Mouse (Mus musculus): Measurements from ENCODE around the gene Gla. TPM values are rescaled to one million over a fixed set of nuclear protein-coding genes. Genes with fewer than 3 reads are reported as not detected.

The Gla gene
- polyA plus RNA-seq, 2 experiments, result 1.7 to 3.9 TPM

DNA sequence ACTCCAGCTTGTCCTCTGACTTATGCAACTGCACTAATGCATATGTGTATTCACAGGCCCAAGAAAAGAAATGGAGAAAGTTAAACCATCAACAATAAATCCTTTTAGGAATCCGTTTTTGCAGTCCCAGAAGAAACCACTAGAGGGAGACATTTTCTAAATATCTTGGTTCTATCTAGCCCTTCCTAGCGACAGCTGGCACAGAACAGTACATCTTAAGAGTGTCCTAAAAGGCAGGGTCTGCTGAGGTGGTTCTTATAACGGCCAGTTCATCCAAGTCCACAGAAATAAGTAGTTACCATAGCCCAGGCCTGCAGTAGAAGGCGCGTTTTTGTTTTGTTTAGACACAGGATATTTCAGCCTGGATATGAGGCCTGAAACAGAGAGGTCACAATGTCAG lies 50.0 kb downstream of the Gla start:
- no peaks in the 10 kb centered on the region for H3K9me3 ChIP-seq (ENCODE audit: control insufficient read depth, low read length)
- no peaks in the 10 kb centered on the region for H3K27me3 ChIP-seq (ENCODE audit: control insufficient read depth, insufficient read depth, low read length)
- no peaks in the 10 kb centered on the region for H3K4me1 ChIP-seq (replicated peaks; ENCODE audit: control insufficient read depth in 2 of 2, insufficient read depth in 2 of 2, low read length in 1 of 2)
- ATAC-seq (ENCODE audit: insufficient read depth) (0 out of 2 replicates have a peak, but pooled peaks have one; percentile 26), DNase-seq (ENCODE audit: low read depth in 3 of 3, low spot score in 3 of 3) (peak in 1 of 3 experiments; percentile 31)
- H3K4me3 ChIP-seq (ENCODE audit: insufficient read depth in 1 of 2, low read depth in 2 of 2, low read length in 2 of 2), result no peak overlapping the region
- 16% methylated on average over 5 of the region's 5 CpGs for WGBS (ENCODE audit: insufficient replicate concordance)
- TF ChIP-seq CTCF (IDR thresholded peaks at IDR 0.05; ENCODE audit: low read depth), result peak; percentile 57
- TF ChIP-seq EP300 (IDR thresholded peaks at IDR 0.05; ENCODE audit: low read depth), result no peak
- H3K27ac ChIP-seq, result no peak overlapping the region
- no peak overlapping the region for H3K4me2 ChIP-seq (ENCODE audit: low read depth)
- no peak overlapping the region for H3K9ac ChIP-seq (replicated peaks)
- no peaks in the 10 kb centered on the region for H3K36me3 ChIP-seq (replicated peaks; ENCODE audit: control insufficient read depth, insufficient read depth, low read depth)

DNA sequence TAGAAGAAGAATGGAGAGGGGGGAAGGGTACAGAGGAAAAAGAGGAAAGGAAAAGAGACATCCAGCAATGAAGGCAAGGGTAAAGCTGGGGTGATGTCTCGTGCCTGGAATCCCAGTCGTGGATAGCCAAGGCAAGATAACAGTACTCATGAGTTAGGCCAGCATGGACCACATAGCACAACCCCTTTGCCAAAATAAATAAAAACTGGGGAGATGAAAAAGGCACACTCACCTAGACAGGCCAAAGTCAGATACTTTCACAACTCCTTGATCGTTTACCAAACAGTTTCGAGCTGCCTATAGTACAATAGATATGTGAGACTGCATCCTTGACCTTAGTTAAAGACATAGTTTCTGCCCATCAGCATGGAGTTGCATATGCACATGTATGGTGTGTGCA lies 53.6 kb downstream of the Gla start:
- H3K4me1 ChIP-seq (replicated peaks; ENCODE audit: control insufficient read depth in 2 of 2, insufficient read depth in 2 of 2, low read length in 1 of 2), result peaks cover 0 to 2% of the 10 kb centered on the region in 2 experiments; a peak in 3 of 4 replicates
- TF ChIP-seq CTCF (IDR thresholded peaks at IDR 0.05; ENCODE audit: low read depth), result no peak
- TF ChIP-seq EP300 (IDR thresholded peaks at IDR 0.05; ENCODE audit: low read depth), result no peak
- no peak for DNase-seq (ENCODE audit: low read depth in 3 of 3, low spot score in 3 of 3)
- no peak for ATAC-seq (ENCODE audit: insufficient read depth)
- no peak overlapping the region for H3K4me2 ChIP-seq (ENCODE audit: low read depth)
- no peaks in the 10 kb centered on the region for H3K27me3 ChIP-seq (ENCODE audit: control insufficient read depth, insufficient read depth, low read length)
- no peaks in the 10 kb centered on the region for H3K9me3 ChIP-seq (ENCODE audit: control insufficient read depth, low read length)
- no peak overlapping the region for H3K9ac ChIP-seq (replicated peaks)
- H3K36me3 ChIP-seq (replicated peaks; ENCODE audit: control insufficient read depth, insufficient read depth, low read depth), result no peaks in the 10 kb centered on the region
- H3K4me3 ChIP-seq (ENCODE audit: insufficient read depth in 1 of 2, low read depth in 2 of 2, low read length in 2 of 2), result no peak overlapping the region
- 69% methylated on average over 4 of the region's 4 CpGs for WGBS (ENCODE audit: insufficient replicate concordance)
- no peak overlapping the region for H3K27ac ChIP-seq

DNA sequence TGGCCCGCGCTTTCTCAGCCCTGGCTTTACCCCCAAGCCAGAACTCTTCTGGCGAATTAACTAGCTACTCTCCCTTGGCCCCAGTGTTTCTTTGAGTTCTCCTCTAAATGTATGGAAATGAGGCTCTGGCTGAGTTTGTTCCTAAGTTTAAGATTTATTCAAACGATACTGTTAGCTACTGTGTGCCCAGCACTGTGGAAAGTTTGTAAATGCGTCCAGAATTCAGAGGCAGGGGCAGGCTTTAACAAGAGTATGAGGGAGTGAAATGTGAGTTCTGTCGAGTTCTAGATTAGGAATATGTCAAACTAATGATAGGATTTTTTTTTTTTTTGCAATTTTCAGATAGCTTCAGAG lies 59.0 kb downstream of the Gla start:
- Histone ChIP-seq H3K27me3 (ENCODE audit: control insufficient read depth, insufficient read depth, low read length) (no peaks in the 10 kb centered on the region), H3K36me3 (replicated peaks; ENCODE audit: control insufficient read depth, insufficient read depth, low read depth) (no peaks in the 10 kb centered on the region), H3K9me3 (ENCODE audit: control insufficient read depth, low read length) (no peaks in the 10 kb centered on the region), H3K4me2 (ENCODE audit: low read depth) (peak overlapping the region; percentile 74), H3K9ac (replicated peaks) (peak overlapping the region; percentile 73), H3K4me3 (ENCODE audit: insufficient read depth in 1 of 2, low read depth in 2 of 2, low read length in 2 of 2) (peak overlapping the region; percentile 69 to 95), H3K4me1 (replicated peaks; ENCODE audit: control insufficient read depth in 2 of 2, insufficient read depth in 2 of 2, low read length in 1 of 2) (peaks cover 0 to 3% of the 10 kb centered on the region in 2 experiments; a peak in 3 of 4 replicates), H3K27ac (peak overlapping the region; percentile 65)
- TF ChIP-seq EP300 (IDR thresholded peaks at IDR 0.05; ENCODE audit: low read depth) (no peak), CTCF (IDR thresholded peaks at IDR 0.05; ENCODE audit: low read depth) (no peak)
- WGBS (ENCODE audit: insufficient replicate concordance), result 14% methylated on average over 6 of the region's 6 CpGs
- no peak for DNase-seq (ENCODE audit: low read depth in 3 of 3, low spot score in 3 of 3)
- peak; percentile 25; the same call in 1 of the 2 replicates for ATAC-seq (ENCODE audit: insufficient read depth)

DNA sequence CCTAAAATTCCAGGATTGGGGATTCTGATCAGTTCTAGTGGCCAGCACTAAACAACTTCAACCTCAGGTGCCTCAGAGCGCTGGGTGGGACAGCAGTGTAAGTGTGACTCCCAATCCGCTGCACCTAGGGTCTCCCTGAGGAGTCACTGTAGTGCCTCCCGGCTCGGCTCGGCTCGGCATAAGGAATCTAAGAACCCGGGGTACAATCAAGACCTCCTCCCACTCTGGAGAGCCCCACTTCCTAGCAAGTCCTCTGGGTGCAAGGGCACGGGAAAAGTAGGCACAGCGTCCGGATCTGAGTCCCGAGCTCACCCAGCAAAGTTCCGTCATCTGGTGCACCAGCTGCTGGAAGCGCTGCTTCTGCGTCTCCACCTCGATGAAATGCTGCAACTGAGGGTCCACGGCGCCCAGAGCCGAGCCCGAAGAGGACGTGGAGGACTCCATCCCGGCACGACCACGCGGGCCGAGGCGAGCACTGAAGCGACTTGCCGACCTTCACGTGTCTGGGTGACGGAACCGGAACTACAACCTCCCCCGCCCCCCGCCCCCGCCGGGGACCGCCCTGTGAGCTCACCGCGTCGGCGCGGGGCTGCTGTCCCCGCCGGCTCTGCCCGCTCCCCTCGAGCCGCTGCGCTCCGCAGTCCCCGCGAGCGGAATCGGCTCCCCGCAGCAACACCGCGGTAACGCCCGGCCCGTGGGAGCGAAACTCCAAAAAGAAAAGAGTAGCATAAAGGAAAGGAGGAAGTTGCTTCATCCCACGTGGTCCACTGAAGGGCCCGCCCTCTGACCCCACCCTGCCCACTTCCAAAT lies 59.6 kb downstream of the Gla start, which contains the start of gene Timm8a1:
Gene Timm8a1 (minus strand): TSS at position 721 of the 810 bp plus-strand sequence.
- no peak for TF ChIP-seq CTCF (IDR thresholded peaks at IDR 0.05; ENCODE audit: low read depth)
- Histone ChIP-seq H3K9me3 (ENCODE audit: control insufficient read depth, low read length) (no peaks in the 10 kb centered on the region), H3K27me3 (ENCODE audit: control insufficient read depth, insufficient read depth, low read length) (no peaks in the 10 kb centered on the region), H3K4me1 (replicated peaks; ENCODE audit: control insufficient read depth in 2 of 2, insufficient read depth in 2 of 2, low read length in 1 of 2) (peaks cover 0 to 3% of the 10 kb centered on the region in 2 experiments; a peak in 3 of 4 replicates), H3K27ac (peak within 1 kb of the TSS; percentile 65), H3K36me3 (replicated peaks; ENCODE audit: control insufficient read depth, insufficient read depth, low read depth) (no peaks in the 10 kb centered on the region), H3K4me3 (ENCODE audit: insufficient read depth in 1 of 2, low read depth in 2 of 2, low read length in 2 of 2) (peak within 1 kb of the TSS; percentile 69 to 95), H3K4me2 (ENCODE audit: low read depth) (peak within 1 kb of the TSS; percentile 74), H3K9ac (replicated peaks) (peak within 1 kb of the TSS; percentile 73)
- DNase-seq (ENCODE audit: low read depth in 3 of 3, low spot score in 3 of 3) (peak; percentile 36 to 50 (median 45)), ATAC-seq (ENCODE audit: insufficient read depth) (peak; percentile 90)
- WGBS (ENCODE audit: insufficient replicate concordance), result 10% methylated on average over 43 of the region's 61 CpGs

DNA sequence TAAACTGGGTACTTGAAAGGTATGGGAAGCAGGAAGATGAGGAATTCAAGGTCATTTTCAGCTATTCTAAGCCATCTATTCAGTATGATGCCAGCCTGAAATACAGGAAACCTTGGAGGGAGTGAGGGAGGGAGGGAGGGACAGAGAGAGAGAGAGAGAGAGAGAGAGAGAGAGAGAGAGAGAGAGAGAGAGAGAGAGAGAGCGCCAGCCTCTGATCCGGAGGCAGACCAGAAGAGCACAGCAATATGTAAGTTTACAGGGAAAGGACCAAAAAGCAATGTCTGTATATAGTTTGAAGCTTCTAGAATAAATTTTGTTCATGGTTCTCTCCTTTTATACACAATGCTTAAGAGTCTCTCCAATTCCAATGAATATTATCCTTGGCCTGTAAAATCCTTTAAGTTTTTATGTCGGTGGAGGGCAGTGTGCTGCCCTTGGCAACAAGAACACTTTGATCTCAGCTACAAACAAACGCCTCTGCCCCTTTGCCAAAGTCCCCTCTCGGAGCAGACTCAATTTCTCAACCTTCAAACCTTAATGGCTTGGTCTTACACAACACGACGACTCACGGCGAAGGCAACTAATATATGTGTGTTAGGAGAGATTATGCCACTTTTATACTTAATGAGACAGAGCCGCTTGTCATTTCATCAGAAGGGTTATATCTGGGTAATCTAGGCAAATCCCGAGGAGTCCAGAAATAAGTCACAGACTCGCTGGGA lies 60.4 kb downstream of the Gla start:
- peaks cover 0 to 3% of the 10 kb centered on the region in 2 experiments; a peak in 3 of 4 replicates for H3K4me1 ChIP-seq (replicated peaks; ENCODE audit: control insufficient read depth in 2 of 2, insufficient read depth in 2 of 2, low read length in 1 of 2)
- peak overlapping the region; percentile 29; the same call in 1 of the 2 replicates for H3K27ac ChIP-seq
- no peaks in the 10 kb centered on the region for H3K9me3 ChIP-seq (ENCODE audit: control insufficient read depth, low read length)
- DNase-seq (ENCODE audit: low read depth in 3 of 3, low spot score in 3 of 3) (peak in 1 of 3 experiments; percentile 22), ATAC-seq (ENCODE audit: insufficient read depth) (no peak)
- no peaks in the 10 kb centered on the region for H3K27me3 ChIP-seq (ENCODE audit: control insufficient read depth, insufficient read depth, low read length)
- peak overlapping the region; percentile 69 to 95 for H3K4me3 ChIP-seq (ENCODE audit: insufficient read depth in 1 of 2, low read depth in 2 of 2, low read length in 2 of 2)
- H3K9ac ChIP-seq (replicated peaks), result peak overlapping the region; percentile 71
- TF ChIP-seq CTCF (IDR thresholded peaks at IDR 0.05; ENCODE audit: low read depth), result no peak
- TF ChIP-seq EP300 (IDR thresholded peaks at IDR 0.05; ENCODE audit: low read depth), result no peak
- peak overlapping the region; percentile 74 for H3K4me2 ChIP-seq (ENCODE audit: low read depth)
- whole genome bisulfite sequencing (ENCODE audit: insufficient replicate concordance), result 20% methylated on average over 12 of the region's 12 CpGs
- H3K36me3 ChIP-seq (replicated peaks; ENCODE audit: control insufficient read depth, insufficient read depth, low read depth), result no peaks in the 10 kb centered on the region

Measured in liver, embryonic 14.5 days (tissue).